Mouse (Mus musculus) forelimb bud, embryonic 11.5 days (tissue): ENCODE measurements around the gene Ndufs5.

Experiments
- DNase-seq: peaks from one replicate; pipeline ENCODE4 v3.0.0-alpha.2; 2012; ENCODE audit warnings: low read depth, low spot score

Gene Ndufs5

GRCm38 (mm10) chr4:123717574-123718433 is at the start of gene Ndufs5:
Gene Ndufs5 (minus strand): TSS chr4:123718202.
- DNase-seq, result peak; percentile 97

- no peak for DNase-seq
Measured at GRCm38 (mm10) chr4:123765071-123765470, 47.1 kb upstream of the Ndufs5 start.

- no peak for DNase-seq
Measured at GRCm38 (mm10) chr4:123758306-123758705, 40.3 kb upstream of the Ndufs5 start.

- no peak for DNase-seq
Measured at GRCm38 (mm10) chr4:123750707-123751312, 32.8 kb upstream of the Ndufs5 start.

GRCm38 (mm10) chr4:123750152-123750651 is 32.2 kb upstream of the Ndufs5 start, which contains the start of gene Akirin1:
Gene Akirin1 (minus strand): TSS chr4:123750345.
- peak; percentile 95 for DNase-seq

DNA sequence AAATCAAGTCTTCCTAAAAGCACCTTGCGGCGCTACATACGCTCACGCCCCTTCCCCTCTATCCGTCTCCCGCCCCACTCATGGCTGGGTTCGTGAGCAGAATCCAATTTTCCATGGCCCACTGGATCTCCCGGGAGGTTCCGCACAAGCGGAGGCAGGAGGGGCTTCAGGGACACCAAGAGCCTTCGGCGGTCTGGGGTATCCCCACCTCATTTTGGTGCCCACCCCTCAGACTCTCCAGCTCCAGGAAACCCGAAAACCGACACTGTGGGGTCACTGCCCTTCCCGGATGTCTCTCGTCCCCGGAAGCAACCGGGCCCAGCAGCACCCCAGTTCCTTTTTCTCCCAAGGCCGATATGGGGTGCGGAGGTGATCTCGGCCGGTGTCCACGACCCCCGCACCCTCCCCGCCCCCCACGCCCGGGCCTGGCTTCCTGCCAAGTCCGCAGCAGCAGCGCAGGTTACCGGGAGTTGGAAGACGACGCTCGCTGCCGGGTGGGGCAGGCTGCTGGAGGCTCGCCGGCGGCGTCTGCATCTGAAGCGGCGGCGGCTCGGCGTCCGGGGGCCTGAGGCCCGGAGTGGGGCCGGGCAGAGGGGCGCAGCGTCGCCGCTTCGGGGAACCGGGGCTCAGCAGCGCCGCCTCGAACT is 31.6 kb upstream of the Ndufs5 start:
- DNase-seq, result no peak

DNA sequence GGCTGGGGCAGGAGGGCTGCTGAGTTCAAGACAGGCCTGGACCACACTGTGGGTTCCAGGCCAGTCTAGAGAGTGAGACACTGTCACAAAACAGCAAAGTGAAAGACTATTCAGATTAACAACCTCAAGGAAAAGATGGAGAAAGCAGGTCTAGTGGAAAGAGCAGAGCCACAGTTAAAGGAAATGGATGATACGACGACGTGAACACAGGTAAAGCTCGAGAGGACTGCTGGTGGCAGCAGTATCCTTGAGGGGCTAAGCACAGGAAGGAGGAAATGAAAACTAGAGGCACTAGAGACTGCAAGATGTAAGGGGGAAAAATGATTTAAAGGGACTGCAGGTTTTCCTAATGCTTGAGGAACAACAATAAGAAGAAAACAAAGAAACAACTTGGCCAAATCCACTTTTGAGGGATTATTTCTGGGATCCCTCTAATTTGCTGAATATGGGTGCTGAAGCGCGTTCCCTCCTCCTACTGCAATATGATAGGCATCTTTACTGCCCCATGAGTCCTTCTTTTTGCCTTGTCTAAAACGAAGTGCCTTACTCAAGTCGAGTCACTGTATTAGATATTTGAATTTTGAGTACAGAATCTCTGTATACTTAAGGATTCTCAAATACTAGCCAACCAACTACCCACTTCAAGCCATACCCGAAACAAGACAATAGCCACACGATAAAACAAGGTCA is 30.9 kb upstream of the Ndufs5 start:
- no peak for DNase-seq

- DNase-seq, result no peak
Measured at GRCm38 (mm10) chr4:123745221-123745775, 27.3 kb upstream of the Ndufs5 start.

- no peak for DNase-seq
Measured at GRCm38 (mm10) chr4:123742891-123743290, 24.9 kb upstream of the Ndufs5 start.

DNA sequence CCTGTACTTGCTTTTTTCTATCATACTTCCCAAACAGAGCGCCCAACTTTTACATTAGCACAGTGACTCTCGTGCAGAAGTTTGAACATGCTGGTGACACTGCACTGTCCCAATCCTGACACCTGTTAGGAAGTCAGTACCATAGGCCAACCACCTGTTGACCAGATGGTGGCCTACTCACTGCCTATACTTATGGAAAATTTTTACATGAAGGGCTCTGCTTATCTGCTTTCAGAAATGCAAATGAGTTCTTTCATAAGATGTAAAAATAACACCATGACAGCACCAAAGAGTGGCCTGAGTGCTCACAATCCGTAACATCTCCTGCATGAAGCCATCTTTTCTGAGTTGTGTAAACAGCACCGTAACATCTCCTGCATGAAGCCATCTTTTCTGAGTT is 20.7 kb upstream of the Ndufs5 start:
- no peak for DNase-seq

- DNase-seq, result no peak
Measured at GRCm38 (mm10) chr4:123733532-123733931, 15.5 kb upstream of the Ndufs5 start.

- no peak for DNase-seq
Measured at GRCm38 (mm10) chr4:123732921-123733320, 14.9 kb upstream of the Ndufs5 start.

- no peak for DNase-seq
Measured at GRCm38 (mm10) chr4:123732163-123732910, 14.3 kb upstream of the Ndufs5 start.

DNA sequence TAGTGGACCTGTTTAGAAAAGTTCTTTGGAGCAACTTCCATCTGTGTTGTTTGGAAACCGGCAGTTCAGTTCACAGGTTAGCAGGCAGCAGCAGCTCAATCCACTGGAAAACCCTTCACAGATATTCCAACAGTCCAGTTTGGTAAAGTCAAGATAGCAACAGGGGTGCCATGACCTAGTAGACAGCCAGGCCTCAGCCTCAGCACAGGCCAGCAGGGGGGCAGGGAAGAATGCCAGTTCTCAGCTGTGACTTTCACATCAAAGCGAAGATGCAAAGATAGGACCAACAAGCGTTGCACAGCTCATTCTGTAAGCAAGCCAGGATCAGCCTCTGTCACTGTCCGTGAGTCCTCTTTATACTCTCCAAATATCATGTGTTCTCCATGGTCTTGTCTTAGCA is 3.8 kb upstream of the Ndufs5 start:
- DNase-seq, result no peak

- no peak for DNase-seq
Measured at GRCm38 (mm10) chr4:123718434-123718780, 405 bp upstream of the Ndufs5 start.

DNA sequence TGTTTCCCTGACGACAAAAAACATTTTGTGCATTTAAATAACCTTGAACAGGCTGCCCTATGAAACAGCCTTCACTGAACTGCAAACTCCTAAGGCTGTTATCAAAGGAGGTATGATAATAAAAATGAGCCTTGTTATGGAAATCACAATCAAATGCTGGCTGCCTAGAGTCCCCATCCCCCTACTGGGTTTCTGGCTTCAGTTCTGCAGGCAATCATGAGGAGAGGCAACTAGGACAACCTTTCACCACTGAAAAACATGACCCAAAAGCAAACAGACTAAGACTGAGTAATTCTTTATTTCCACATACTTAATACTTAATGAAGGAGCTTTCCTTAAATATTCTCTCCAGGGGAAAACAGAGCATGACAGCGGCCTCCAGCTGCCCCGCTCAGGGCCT is 5.6 kb downstream of the Ndufs5 start:
- no peak for DNase-seq

DNA sequence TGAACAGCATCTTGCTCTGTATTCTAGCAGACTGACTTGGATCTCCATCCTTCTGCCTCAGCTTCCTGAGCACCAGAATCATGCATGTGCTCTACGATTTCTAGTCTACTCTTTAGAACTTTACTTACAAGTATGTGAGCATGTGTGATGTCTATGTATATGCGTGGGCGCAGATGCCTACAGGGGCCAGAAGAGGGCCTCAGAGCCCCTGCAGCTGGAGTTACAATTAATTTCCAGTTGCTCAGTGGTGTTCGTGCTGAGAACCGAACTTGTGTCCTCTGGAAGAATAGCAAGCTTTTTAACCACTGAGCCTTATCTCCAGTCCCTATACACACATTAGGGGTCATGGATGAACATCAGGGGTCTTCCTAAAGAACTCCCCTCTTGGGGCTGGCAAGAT is 10.7 kb downstream of the Ndufs5 start:
- DNase-seq, result no peak

DNA sequence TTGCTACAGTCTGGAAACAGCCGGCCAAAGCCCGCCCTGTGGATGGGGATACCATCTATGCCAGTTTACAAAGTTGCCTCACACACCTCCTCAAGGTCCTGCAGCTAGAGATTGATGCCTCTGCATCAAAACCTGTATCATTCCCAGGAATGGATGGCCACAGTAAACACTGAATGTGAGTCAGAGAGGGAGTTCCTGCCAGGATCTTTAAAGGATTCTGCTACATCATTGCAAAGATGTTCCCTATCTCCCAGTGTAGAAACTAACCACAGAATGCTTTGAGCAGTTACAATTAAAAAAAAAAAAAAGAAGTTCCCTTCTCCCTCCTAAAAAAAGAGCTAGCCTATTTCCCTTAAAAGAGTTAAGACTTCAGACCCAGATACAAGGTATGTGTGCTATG is 12.7 kb downstream of the Ndufs5 start:
- DNase-seq, result no peak

DNA sequence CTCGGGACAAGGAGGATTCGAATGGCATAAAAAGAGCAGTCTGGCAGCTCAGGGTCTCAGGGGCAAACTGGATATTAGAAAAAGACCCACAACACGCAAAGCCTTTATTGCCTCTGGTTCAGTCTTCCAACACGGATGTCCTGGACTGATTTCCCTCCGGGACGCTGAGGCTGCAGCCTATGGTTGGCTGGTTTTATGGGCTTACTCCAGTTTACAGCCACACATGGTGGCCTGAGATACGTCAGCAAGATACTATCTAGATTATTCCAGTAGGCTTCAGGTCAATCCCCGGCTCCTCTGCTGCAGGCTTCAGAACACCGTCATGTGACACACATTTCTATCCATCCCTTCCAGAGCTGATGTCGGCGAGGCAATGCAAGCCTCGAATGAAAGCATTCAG is 24.6 kb downstream of the Ndufs5 start:
- DNase-seq, result no peak

DNA sequence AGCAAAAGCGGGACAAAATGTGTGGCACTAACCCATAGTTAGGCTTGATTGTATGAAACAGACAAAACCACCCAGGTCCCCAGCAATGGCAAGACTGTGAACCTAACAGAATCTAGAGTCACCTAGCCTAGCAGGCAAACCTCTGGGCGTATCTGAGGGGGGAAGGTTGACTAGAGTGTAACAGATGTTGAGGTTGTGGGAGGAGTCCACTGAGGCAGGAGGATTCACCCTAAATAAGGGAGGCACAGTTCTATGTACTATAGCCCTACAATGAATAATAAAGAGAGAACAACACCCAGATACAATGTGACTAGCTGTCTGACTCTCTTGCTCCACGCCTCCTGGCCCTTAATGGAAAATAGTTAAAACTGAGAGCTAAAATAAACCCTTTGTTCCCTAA is 25.9 kb downstream of the Ndufs5 start:
- DNase-seq, result no peak

DNA sequence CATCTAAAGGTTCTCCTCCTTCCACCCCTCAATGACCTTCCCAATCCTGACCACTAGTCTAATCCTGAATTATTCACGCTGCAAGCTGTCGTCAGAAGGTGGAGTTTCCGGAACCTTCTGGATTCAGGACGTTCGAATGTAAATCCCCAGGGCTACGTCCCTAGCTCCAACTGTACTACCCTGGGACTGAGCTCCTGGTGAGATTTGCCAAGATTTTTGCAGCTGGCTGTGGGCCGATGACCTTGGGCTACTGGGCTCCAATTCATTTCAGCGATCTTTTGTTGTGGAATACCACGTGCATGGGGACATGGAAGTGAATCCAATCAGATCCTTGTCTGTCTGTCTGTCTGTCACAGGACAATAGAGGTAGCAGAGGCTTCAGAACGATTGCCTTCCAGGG is 27.7 kb downstream of the Ndufs5 start:
- no peak for DNase-seq
